Comparison of ENCODE assay signal across 8 mouse cellular contexts in the genomic region with DNA sequence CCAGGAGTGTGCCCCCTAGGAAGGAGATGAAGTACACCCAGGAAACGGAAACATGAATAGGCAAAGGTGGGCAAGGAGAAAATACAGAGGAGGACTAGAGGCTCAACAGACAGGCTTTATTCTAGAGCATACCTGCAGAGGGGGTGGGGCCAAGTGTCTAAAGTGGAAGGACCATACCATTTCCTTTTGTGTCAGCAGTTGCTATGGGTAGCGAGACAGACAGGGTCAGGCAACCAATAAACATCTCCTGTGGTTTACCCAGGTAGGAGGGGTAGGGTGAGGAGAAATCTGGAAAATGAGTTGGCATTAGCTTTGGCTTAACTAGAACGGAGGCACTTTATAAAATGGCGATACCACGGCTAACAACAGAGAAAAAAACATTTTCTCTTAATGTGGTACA. TPM values are rescaled to one million over a fixed set of nuclear protein-coding genes. Genes with fewer than 3 reads are reported as not detected.
DNase-seq lines count a peak whose midpoint lies in the region; ATAC-seq lines count a peak whose summit lies in the region.

No protein-coding gene starts in this region.

- intact Hi-C loops in left cerebral cortex, postnatal 4 days (cut with DNase I): no loop called here
- intact Hi-C loops in gastrocnemius, postnatal 36 days (cut with DNase I): no loop called here

- no peak overlapping the region for H3K27ac ChIP-seq in hindbrain, embryonic 16.5 days (ENCODE audit: low read depth, low read length)
- H3K27ac ChIP-seq in liver, embryonic 13.5 days: no peak overlapping the region
- no peak overlapping the region for H3K27ac ChIP-seq in neural tube, embryonic 13.5 days (replicated peaks)

- WGBS in hindbrain, embryonic 16.5 days: 71% methylated on average over 5 of the region's 5 CpGs
- 70% methylated on average over 5 of the region's 5 CpGs for WGBS in liver, embryonic 13.5 days (ENCODE audit: insufficient replicate concordance)
- WGBS in neural tube, embryonic 13.5 days: 72% methylated on average over 5 of the region's 5 CpGs

- H3K9ac ChIP-seq in hindbrain, embryonic 16.5 days (ENCODE audit: low read depth, low read length): no peak overlapping the region
- H3K9ac ChIP-seq in liver, embryonic 13.5 days: no peak overlapping the region
- no peak overlapping the region for H3K9ac ChIP-seq in neural tube, embryonic 13.5 days

- H3K4me1 ChIP-seq in hindbrain, embryonic 16.5 days (ENCODE audit: control insufficient read depth, insufficient read depth, low read depth, low read length): peaks cover 10% of the 10 kb centered on the region
- peaks cover 34% of the 10 kb centered on the region for H3K4me1 ChIP-seq in liver, embryonic 13.5 days (replicated peaks)
- H3K4me1 ChIP-seq in neural tube, embryonic 13.5 days (replicated peaks): peaks cover 24% of the 10 kb centered on the region

- peak; percentile 31 for DNase-seq in left cerebral cortex, postnatal 4 days
- no peak for DNase-seq in left cerebral cortex, adult 8-10 months (ENCODE audit: low spot score in 2 of 2)
- DNase-seq in cerebellum, postnatal 25 days: peak; percentile 49 to 71
- no peak for DNase-seq in liver, embryonic 13.5 days
- DNase-seq in gastrocnemius, postnatal 36 days: no peak
- no peak for DNase-seq in MN1 (ENCODE audit: low spot score)

- H3K27me3 ChIP-seq in hindbrain, embryonic 16.5 days (replicated peaks; ENCODE audit: control insufficient read depth, insufficient read depth, low read length): no peaks in the 10 kb centered on the region
- H3K27me3 ChIP-seq in liver, embryonic 13.5 days: no peaks in the 10 kb centered on the region
- no peaks in the 10 kb centered on the region for H3K27me3 ChIP-seq in neural tube, embryonic 13.5 days

- peak overlapping the region; percentile 80 for H3K4me3 ChIP-seq in hindbrain, embryonic 16.5 days (ENCODE audit: low read length)
- H3K4me3 ChIP-seq in liver, embryonic 13.5 days (replicated peaks): peak overlapping the region; percentile 72
- H3K4me3 ChIP-seq in neural tube, embryonic 13.5 days: peak overlapping the region; percentile 70

- ATAC-seq in hindbrain, embryonic 16.5 days: no peak
- no peak for ATAC-seq in liver, embryonic 13.5 days (ENCODE audit: low read depth)
- ATAC-seq in neural tube, embryonic 13.5 days (ENCODE audit: low read depth): no peak

- H3K9me3 ChIP-seq in hindbrain, embryonic 16.5 days (ENCODE audit: control insufficient read depth, low read length): no peaks in the 10 kb centered on the region
- no peaks in the 10 kb centered on the region for H3K9me3 ChIP-seq in liver, embryonic 13.5 days (replicated peaks)
- no peaks in the 10 kb centered on the region for H3K9me3 ChIP-seq in neural tube, embryonic 13.5 days

- peak overlapping the region; percentile 57 for H3K4me2 ChIP-seq in hindbrain, embryonic 16.5 days (ENCODE audit: low read length)
- H3K4me2 ChIP-seq in liver, embryonic 13.5 days: peak overlapping the region; percentile 96
- peak overlapping the region; percentile 61 for H3K4me2 ChIP-seq in neural tube, embryonic 13.5 days

- H3K36me3 ChIP-seq in hindbrain, embryonic 16.5 days (ENCODE audit: control insufficient read depth, insufficient read depth, low read length): peaks cover 18% of the 10 kb centered on the region
- peaks cover 18% of the 10 kb centered on the region for H3K36me3 ChIP-seq in liver, embryonic 13.5 days
- H3K36me3 ChIP-seq in neural tube, embryonic 13.5 days: peaks cover 23% of the 10 kb centered on the region

RNA-seq across cellular contexts. Expression of gene Rfx5, which starts 1.1 kb away (rescaled TPM):
- total RNA-seq in left cerebral cortex, postnatal 4 days (2021): 10 to 100 TPM; 19.6 to 27.6 TPM
- total RNA-seq in left cerebral cortex, adult 8-10 months (2022): 10 to 100 TPM; 25.3 to 30.5 (median 27.1) TPM
- polyA plus RNA-seq in hindbrain, embryonic 16.5 days (2015; fragmentation: Nextera tagmentation; extraction: Ambion mirVana): 6.1 and 7.1 TPM in 2 replicates
- 0.96 and 1.8 TPM in 2 replicates for polyA plus RNA-seq in liver, embryonic 13.5 days (2015; fragmentation: Nextera tagmentation; extraction: Ambion mirVana)
- 5.5 and 6.1 TPM in 2 replicates for polyA plus RNA-seq in neural tube, embryonic 13.5 days (2015; fragmentation: Nextera tagmentation; extraction: Ambion mirVana)
- 1 to 10 TPM; 3.8 to 5.7 TPM for total RNA-seq in gastrocnemius, postnatal 36 days (2021)

RNA-seq across cellular contexts. Expression of gene Selenbp1, which starts 19.9 kb away (rescaled TPM):
- total RNA-seq in left cerebral cortex, postnatal 4 days (2021): 1 to 10 TPM; 3.8 to 4.8 TPM
- total RNA-seq in left cerebral cortex, adult 8-10 months (2022): 10 to 100 TPM; 10.2 to 12.8 (median 11.4) TPM
- 18.1 and 23.5 TPM in 2 replicates for polyA plus RNA-seq in hindbrain, embryonic 16.5 days (2015; fragmentation: Nextera tagmentation; extraction: Ambion mirVana)
- 58.0 and 65.2 TPM in 2 replicates for polyA plus RNA-seq in liver, embryonic 13.5 days (2015; fragmentation: Nextera tagmentation; extraction: Ambion mirVana)
- 13.0 and 13.4 TPM in 2 replicates for polyA plus RNA-seq in neural tube, embryonic 13.5 days (2015; fragmentation: Nextera tagmentation; extraction: Ambion mirVana)
- total RNA-seq in gastrocnemius, postnatal 36 days (2021): 10 to 100 TPM in 1 of 2 experiments, 1 to 10 TPM in 1; 8.2 to 17.1 TPM

RNA-seq across cellular contexts. Expression of gene Pi4kb, which starts 21.7 kb away (rescaled TPM):
- 10 to 100 TPM; 50.0 to 56.4 TPM for total RNA-seq in left cerebral cortex, postnatal 4 days (2021)
- 10 to 100 TPM; 54.8 to 65.9 (median 59.6) TPM for total RNA-seq in left cerebral cortex, adult 8-10 months (2022)
- polyA plus RNA-seq in hindbrain, embryonic 16.5 days (2015; fragmentation: Nextera tagmentation; extraction: Ambion mirVana): 22.1 and 26.2 TPM in 2 replicates
- polyA plus RNA-seq in liver, embryonic 13.5 days (2015; fragmentation: Nextera tagmentation; extraction: Ambion mirVana): 11.6 and 12.4 TPM in 2 replicates
- polyA plus RNA-seq in neural tube, embryonic 13.5 days (2015; fragmentation: Nextera tagmentation; extraction: Ambion mirVana): 24.0 and 26.7 TPM in 2 replicates
- 10 to 100 TPM; 18.6 to 19.6 TPM for total RNA-seq in gastrocnemius, postnatal 36 days (2021)

Comparison
In these comparisons a context has a peak if more than half of its experiments do, and no peak if none do; other contexts are left out.
1. DNase-seq: peak in left cerebral cortex, postnatal 4 days (single experiment) and cerebellum, postnatal 25 days (2 of 2); none in left cerebral cortex, adult 8-10 months (0 of 2), liver, embryonic 13.5 days (single experiment), gastrocnemius, postnatal 36 days (0 of 2) and MN1 (single experiment).
2. Peak in every context shown above with its lines, with median percentiles within 50 percentile points of each other: H3K4me2 ChIP-seq and H3K4me3 ChIP-seq.